Mouse (Mus musculus) brown adipose tissue, adult 24 weeks (tissue): ENCODE measurements around the gene Fxyd6. TPM values are rescaled to one million over a fixed set of nuclear protein-coding genes. Genes with fewer than 3 reads are reported as not detected.

Experiments
- H3K27ac ChIP-seq: fragments of 200-500 bp; replicated peaks from 2 replicates; pipeline ENCODE4 v1.5.1; 2012; ENCODE audit warnings: low read depth, mild to moderate bottlenecking, low read length
- H3K4me1 ChIP-seq: fragments of 200-500 bp; 2 replicates; pipeline ENCODE4 v1.6.1; 2012; ENCODE audit warnings: low read length, mixed read lengths; ENCODE audit not compliant: control insufficient read depth, insufficient read depth, insufficient read length
- H3K4me3 ChIP-seq: fragments of 200-500 bp; 2 replicates; pipeline ENCODE4 v1.5.1; 2012; ENCODE audit warnings: low read depth, mild to moderate bottlenecking, low read length, moderate library complexity; ENCODE audit not compliant: insufficient read depth
- polyA plus RNA-seq: library from polyadenylated mRNA; stranded (reverse); fragments of >200 nt; gene quantifications from 2 replicates; pipeline ENCODE4 v1.2.4, GENCODE M21; 2012; ENCODE audit not compliant: missing spikeins, insufficient read depth, insufficient read length

Gene Fxyd6
- polyA plus RNA-seq: 2.3 and 5.2 TPM in 2 replicates

DNA sequence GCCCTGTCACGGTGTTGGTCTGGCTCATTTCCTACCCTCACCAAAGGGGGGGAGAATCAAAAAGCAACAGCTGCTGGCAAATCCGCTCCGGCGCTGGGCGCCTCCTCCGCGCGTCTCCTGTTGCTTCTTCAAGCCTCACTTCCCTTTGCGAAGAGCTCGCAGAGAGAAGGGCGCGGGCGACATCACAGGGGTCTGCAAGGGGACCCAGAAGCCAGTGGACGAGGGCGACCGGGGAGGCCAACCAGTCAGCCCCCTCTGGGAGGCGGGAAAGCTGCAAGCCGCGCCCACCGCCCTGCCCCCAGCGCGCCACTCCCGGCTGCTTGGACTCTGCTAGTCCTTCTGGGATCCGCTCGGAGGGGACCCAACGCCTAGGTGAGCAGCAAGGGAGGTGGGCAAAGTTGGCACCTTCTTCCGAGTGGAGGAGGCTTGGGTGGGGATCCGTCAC is at the start of gene Fxyd6:
TSS of gene Fxyd6 (plus strand) at position 69 of the 445 bp plus-strand sequence.
- H3K4me3 ChIP-seq: peak within 1 kb of the TSS; percentile 53
- peaks cover 5% of the 10 kb centered on the region; the same call in 1 of the 2 replicates for H3K4me1 ChIP-seq
- peak within 1 kb of the TSS; percentile 46 for H3K27ac ChIP-seq

DNA sequence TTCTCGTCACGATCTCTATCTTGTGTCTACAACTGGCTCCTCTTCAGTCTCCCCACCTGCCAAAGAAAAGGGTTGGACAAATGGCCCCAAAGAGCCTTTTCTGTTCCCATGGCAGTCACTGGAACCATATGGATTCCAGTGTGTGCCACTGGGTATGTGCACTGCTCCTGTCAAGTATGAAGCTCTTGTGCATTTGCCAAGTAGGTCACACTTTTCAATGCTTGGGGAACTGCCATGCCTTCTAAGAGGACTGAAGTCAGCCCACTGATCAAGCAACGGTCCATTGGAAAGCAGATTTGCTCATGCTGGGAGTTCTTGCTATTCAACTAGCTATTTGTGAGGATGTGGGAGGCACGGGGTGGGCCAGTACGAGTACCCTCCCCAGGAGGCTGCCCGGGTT is 48.5 kb upstream of the Fxyd6 start:
- H3K4me1 ChIP-seq: peaks cover 2% of the 10 kb centered on the region; the same call in 1 of the 2 replicates
- no peak overlapping the region for H3K27ac ChIP-seq
- no peak overlapping the region for H3K4me3 ChIP-seq

DNA sequence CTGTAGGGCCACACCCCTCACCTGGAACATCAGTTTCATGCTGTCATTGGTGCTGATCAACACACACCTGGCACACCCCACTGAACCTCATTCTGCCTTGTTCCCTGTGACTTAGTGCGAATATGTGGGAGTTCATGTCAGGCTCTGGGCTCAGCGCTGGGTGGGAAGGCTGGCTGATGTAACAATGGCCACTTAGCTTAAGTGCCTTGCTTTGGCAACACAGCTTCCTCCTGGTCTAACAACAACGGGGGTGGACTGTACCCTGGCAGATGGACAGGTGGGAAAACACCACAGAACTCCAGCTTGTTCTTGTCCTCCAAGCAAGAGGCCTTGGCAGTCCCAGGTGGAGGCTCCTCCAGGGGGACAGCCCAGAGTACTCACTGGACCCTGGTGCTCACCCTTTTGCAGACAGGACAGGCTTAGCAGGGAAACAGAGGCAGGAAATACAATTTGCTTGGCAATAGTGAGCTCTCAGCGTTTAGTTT is 48.0 kb upstream of the Fxyd6 start:
- H3K4me3 ChIP-seq: no peak overlapping the region
- H3K27ac ChIP-seq: no peak overlapping the region
- peaks cover 2% of the 10 kb centered on the region; the same call in 1 of the 2 replicates for H3K4me1 ChIP-seq

DNA sequence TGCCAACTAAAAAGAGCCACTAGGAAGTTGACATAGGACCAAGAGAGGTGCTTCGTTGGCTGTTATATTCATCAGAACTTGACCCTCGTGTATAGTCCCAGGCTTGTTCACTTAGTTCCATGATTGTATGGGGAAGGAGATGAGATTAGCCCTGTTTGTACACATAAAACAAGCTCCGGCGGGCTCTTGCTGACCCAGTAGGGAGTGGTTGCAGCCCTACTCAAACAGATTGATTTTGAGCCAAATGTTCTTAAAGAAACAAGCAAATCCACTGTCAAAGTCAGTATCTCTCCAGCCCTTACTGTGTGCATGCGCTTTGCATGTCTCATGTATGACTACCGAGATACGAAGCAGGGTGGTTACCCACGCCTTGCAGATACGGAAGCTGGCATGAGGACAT is 43.6 kb upstream of the Fxyd6 start:
- H3K4me1 ChIP-seq: no peaks in the 10 kb centered on the region
- H3K4me3 ChIP-seq: no peak overlapping the region
- no peak overlapping the region for H3K27ac ChIP-seq

DNA sequence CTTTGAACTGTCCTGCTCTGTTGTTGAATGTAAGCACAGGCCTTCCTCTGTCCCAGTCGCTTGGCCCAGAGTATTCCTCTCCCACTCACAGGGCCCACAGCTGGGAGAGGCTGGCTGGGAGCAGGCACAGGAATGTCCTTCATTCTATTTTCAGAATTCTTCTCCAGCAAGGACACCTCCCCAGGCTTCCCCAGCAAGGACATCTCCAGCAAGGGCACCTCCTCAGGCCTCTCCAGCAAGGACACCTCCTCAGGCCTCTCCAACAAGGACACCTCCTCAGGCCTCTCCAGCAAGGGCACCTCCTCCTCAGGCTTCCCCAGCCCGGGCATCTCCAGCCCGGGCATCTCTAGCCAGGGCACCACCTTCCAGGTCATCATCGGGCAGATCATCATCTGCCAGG is 41.7 kb upstream of the Fxyd6 start:
- Histone ChIP-seq H3K4me3 (no peak overlapping the region), H3K4me1 (no peaks in the 10 kb centered on the region), H3K27ac (no peak overlapping the region)

DNA sequence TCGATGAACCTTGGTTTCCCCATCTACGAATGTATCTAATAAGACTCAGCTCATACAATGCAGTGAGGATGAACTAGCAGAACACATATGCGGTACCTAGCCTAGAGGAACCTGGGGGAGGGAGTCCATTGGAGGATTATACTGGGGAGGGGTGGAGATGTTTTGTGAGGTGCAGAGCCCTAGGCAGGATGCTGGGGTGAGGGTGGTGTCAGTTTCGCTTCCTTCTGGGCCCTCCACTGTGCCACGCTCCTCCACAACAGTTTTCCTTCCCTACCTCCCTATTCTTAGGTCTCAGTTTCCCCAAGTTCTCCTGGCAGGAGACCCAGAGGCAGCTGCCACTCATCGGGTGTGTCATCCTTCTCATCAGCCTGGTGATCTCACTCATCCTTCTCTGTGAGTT is 40.4 kb upstream of the Fxyd6 start:
- Histone ChIP-seq H3K4me1 (no peaks in the 10 kb centered on the region), H3K27ac (no peak overlapping the region), H3K4me3 (no peak overlapping the region)

DNA sequence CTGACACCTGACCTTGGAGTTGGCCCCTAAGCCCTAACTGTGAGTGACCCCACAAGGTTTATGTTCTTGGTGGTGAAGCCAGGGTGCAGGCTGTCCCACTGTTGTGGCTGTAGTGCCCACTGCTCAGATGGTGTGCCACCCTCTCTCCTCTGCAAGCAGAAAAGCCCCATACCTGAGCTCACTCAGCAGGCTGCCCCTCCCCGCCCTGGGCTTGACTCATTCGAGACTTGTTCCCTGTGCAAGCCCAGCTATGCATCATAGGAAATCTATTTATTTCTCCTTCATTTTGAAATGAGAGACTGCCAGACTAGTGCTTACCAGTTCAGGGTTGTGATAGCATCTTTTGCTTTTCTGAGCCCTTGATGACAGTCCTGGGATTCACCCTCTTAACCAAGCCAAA is 32.6 kb upstream of the Fxyd6 start:
- H3K4me3 ChIP-seq: no peak overlapping the region
- no peak overlapping the region for H3K27ac ChIP-seq
- no peaks in the 10 kb centered on the region for H3K4me1 ChIP-seq

DNA sequence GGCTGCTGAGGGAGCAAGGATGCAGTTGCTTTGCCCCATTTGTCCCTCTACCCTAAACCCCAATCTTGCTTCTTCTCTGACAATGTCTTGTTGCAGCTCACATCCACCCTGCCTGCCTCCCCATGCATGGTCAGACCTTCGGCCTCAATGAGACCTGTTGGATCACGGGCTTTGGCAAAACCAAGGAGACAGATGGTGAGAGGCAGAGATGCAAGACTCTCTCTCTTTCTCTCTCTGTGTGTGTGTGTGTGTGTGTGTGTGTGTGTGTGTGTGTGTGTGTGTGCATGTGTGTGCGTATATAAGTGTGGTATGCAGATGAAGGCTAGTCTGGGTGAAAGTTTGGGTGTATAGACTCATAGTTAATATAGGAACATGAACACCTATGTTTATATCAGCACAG is 26.9 kb upstream of the Fxyd6 start:
- Histone ChIP-seq H3K4me3 (no peak overlapping the region), H3K4me1 (no peaks in the 10 kb centered on the region), H3K27ac (no peak overlapping the region)

DNA sequence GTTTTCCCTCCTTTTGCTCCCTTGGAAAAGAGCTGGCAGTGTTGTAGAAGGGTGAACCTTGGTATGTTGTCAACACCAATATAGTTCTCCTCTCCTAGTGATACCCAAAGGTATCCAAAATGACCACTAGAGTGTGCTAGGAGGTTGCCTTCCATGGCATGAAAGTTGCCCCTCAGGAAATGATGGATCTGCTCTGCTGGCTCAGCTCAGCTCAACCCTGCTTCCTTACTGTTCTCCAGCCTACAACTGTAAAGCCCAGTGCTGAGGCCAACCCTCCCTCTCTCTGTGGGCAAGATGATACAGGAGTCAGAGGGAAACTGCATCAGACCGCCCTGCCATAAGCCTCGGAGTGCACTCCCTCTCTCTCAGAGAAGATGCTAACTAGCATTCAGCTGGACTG is 24.5 kb upstream of the Fxyd6 start:
- Histone ChIP-seq H3K4me3 (no peak overlapping the region), H3K4me1 (no peaks in the 10 kb centered on the region), H3K27ac (no peak overlapping the region)

DNA sequence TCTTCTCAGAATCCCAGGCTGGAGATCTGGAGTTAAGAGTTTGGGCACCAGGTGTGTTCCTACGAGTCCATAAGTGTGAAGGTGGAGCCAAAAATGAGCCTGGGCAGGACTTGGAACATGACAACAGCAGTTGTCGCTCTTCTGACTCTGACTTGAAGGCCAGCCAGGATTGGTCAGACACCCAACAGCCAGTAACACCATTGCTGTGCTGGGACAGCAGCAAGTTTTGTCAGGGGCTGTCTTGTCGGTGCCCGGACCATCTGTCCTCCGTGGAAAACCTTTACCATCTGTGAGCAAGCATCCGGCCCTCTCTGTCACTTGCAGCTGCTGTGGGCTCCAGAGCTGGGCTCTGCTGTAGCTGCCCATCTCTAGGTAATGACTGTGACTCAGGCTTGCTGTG is 23.7 kb upstream of the Fxyd6 start:
- no peak overlapping the region for H3K4me3 ChIP-seq
- H3K4me1 ChIP-seq: no peaks in the 10 kb centered on the region
- no peak overlapping the region for H3K27ac ChIP-seq

DNA sequence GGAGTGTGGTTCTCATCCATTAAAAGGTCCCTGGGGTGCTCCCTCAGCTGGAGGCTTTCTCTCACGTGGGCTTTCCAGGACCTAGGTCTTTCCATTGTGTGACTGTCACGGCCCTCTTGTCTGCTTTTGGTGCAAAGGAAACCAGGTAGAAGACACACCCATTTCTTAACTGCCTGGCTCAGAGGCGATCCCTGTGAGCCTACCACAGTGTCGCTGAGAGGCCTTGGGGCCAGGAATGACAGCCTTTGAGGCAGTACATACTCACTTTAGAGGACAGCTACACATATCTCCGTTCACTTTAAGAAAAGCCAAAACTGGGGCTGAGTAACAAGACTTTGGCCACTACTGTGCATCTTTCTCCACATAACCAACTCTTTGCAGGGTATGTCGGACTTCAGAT is 21.4 kb upstream of the Fxyd6 start:
- Histone ChIP-seq H3K27ac (no peak overlapping the region), H3K4me1 (no peaks in the 10 kb centered on the region), H3K4me3 (no peak overlapping the region)

DNA sequence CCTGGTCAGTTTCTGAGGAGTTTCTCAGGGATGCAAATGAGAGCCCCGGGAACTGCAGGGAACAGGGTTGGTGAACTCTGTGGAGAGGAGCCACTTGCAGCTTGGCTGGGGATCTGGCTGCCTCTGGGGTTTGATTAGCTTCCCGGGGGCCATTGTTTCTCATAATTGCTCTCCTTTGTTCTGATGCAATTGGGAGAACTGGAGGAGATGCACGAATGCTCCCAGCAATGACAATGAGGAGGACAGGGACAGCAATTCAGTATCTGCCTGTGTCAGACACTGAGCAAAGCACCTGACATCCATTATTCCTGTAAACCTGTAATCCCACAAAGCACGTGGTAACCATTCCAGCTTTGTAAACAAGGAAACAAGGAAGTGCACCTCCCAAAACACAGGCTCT is 20.8 kb upstream of the Fxyd6 start:
- no peaks in the 10 kb centered on the region for H3K4me1 ChIP-seq
- H3K4me3 ChIP-seq: no peak overlapping the region
- no peak overlapping the region for H3K27ac ChIP-seq

DNA sequence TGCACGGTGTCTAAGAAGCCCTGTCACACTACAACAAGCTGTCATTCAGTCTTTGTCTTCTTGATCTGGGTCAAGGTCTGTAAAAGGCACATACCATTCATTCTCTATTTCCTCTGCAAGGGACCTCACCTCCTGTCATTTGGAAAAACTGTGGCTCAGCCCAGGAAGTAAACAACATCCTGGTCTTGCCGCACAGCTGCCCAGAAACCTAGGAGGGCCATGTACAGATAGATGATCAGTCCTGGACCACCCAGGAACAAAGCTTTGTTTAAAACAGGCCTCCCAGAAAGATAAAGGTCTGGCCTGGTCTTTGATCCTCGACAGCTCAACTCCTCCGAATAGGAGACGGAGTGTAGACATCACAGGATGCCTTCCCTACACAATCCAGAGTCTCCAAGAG is 20.1 kb upstream of the Fxyd6 start:
- Histone ChIP-seq H3K4me3 (no peak overlapping the region), H3K27ac (no peak overlapping the region), H3K4me1 (no peaks in the 10 kb centered on the region)

DNA sequence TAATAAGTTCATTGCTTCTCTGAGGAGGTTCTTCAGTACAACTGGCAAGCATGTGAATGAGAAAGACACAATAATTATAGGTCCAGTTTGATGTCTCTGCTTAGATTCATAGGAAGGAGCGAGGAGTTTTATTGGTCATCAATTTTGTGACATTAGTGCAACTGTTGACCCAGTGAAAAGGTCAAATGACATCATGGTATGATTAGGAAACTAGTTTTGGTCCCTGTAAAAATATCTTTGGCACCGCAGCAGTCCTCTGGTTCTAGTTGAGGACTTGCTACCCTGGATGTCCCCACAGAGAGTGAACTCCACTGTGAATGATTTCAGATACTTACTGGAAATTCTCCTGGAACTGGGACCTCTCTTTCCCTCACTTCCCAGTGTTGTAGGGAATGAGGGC is 14.8 kb upstream of the Fxyd6 start:
- no peak overlapping the region for H3K4me3 ChIP-seq
- H3K27ac ChIP-seq: no peak overlapping the region
- H3K4me1 ChIP-seq: no peaks in the 10 kb centered on the region

DNA sequence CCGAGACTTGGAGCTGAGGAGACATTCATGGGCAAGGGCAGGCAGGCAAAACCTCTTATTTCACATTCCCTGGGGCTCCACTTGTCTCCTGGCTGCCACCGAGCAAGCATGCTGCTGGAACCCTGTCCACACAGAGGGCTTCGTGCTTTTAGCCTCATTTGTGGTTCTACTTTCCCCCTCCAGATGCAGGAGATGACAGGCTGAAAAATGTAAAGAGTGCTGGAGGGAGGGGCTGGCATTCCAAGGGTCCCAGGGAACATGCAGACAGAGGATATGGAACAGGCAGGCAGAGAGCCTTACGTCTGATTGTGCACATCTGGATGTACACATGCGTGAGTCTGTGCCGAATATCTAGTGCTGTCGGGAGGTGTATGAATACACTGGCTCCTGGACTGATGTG is 11.6 kb upstream of the Fxyd6 start:
- Histone ChIP-seq H3K4me1 (peaks cover 6% of the 10 kb centered on the region; the same call in 1 of the 2 replicates), H3K4me3 (no peak overlapping the region)

DNA sequence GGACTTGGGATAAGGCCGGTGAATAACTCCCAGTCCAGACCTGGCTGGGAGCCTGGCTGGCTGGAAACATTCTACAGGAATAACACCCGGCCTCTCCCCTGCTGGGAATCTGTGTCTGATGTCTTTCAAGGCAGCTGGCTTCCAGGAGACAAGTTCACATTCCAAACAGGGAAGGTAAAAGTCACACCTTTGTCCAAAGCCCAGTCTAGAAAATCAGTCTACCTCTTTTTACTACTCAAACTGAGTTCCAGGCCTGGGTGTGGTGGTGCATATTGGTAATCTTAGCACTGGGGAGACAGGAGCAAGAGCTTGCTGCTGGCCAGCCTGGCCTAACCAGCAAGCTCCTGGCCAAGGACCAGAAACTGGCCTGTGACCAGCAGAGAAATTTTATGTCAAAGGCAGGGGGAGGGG is 7.9 kb upstream of the Fxyd6 start:
- H3K4me1 ChIP-seq: peaks cover 6% of the 10 kb centered on the region; the same call in 1 of the 2 replicates
- no peak overlapping the region for H3K4me3 ChIP-seq
- H3K27ac ChIP-seq: peak overlapping the region; percentile 29; the same call in 1 of the 2 replicates

More for the DNA sequence above, 11.6 kb upstream of the Fxyd6 start:
- H3K27ac ChIP-seq: no peak overlapping the region
